Mouse (Mus musculus) embryonic fibroblast, embryonic 13.5 days (primary cell): Measurements from ENCODE around the gene Ascc2. TPM values are rescaled to one million over a fixed set of nuclear protein-coding genes. Genes with fewer than 3 reads are reported as not detected.
A peak's percentile ranks its signal among the peaks of the same experiment; 100 is the strongest.
"Not testable (repeated sequence)": the region's sequence is repeated elsewhere in the genome, so short reads cannot be mapped to it uniquely, and the experiment has no call there.

Source experiments
- H3K27ac ChIP-seq: 2 replicates; pipeline ENCODE4 v1.5.1; 2012; ENCODE audit warnings: low read length, control low read depth, inconsistent platforms; ENCODE audit not compliant: insufficient read depth
- H3K4me1 ChIP-seq: 2 replicates; pipeline ENCODE4 v1.6.1; 2011; ENCODE audit warnings: low read length; ENCODE audit not compliant: control insufficient read depth, insufficient read depth
- H3K4me3 ChIP-seq: 2 replicates; pipeline ENCODE4 v1.5.1; 2011; ENCODE audit warnings: mild to moderate bottlenecking, control low read depth, low read length; ENCODE audit not compliant: insufficient read depth
- CTCF ChIP-seq: IDR thresholded peaks from 2 replicates; pipeline ENCODE4 v1.5.1; 2011; ENCODE audit warnings: mild to moderate bottlenecking, control low read depth, low read length, moderate library complexity, borderline replicate concordance; ENCODE audit not compliant: insufficient read depth
- POLR2A ChIP-seq: IDR thresholded peaks from 2 replicates; pipeline ENCODE4 v1.6.1; 2011; ENCODE audit warnings: low read depth, mild to moderate bottlenecking, control low read depth, low read length, moderate library complexity
- polyA plus RNA-seq: library from polyadenylated mRNA; stranded (reverse); fragments of >200 nt; gene quantifications from 2 replicates; pipeline ENCODE4 v1.2.4, GENCODE M21; 2011; ENCODE audit warnings: low read depth; ENCODE audit not compliant: missing spikeins, insufficient read length

Gene Ascc2
- polyA plus RNA-seq, 1 experiment: 34.3 TPM

- Histone ChIP-seq H3K27ac (no peak overlapping the region), H3K4me3 (no peak overlapping the region), H3K4me1 (no peaks in the 10 kb centered on the region)
- TF ChIP-seq POLR2A: no peak
- TF ChIP-seq CTCF: no peak
Measured at GRCm38 (mm10) chr11:4688632-4689380, 51.3 kb downstream of the Ascc2 start.

DNA sequence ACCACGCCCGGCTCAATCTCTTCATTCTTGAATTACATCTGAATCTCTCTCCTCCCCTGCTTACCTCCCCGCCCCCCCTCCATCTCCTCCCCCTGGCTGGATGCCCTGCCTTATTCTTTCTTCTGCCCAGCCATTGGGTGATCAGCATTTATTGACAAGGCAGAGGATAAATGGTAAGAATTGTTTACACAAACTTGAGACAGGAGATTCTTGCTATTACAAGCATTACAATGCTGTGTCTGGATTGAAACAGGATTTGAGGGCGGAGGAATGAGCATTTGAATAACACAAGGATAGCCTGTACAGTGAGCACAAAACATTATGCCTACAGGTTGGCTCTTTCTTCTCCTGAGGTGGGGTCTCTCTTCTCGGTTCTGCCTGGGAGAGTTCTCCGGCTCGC lies 52.8 kb downstream of the Ascc2 start:
- Histone ChIP-seq H3K27ac (no peak overlapping the region), H3K4me1 (no peaks in the 10 kb centered on the region), H3K4me3 (no peak overlapping the region)
- TF ChIP-seq POLR2A (no peak), CTCF (no peak)

DNA sequence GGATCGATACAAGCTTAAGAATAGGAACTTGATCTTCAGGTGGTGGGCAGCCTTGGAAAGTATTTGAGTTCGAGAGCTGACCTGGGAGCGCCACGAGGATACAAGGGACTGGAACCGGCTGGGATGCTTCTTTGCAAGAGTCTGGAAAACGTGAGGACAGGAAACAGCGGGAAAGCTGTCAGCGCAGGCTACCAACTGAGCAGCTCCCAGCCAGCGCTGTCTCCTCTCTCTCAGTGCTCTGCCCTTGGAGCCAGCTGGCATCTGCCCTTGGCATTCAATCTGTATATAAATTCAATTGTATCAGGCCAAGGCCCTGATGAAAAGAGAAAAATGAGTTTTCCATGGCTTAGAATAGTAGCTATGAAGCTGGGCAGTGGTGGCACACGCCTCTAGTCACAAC lies 53.7 kb downstream of the Ascc2 start:
- Histone ChIP-seq H3K4me1 (no peaks in the 10 kb centered on the region), H3K27ac (no peak overlapping the region), H3K4me3 (no peak overlapping the region)
- TF ChIP-seq POLR2A (no peak), CTCF (no peak)

- H3K4me3 ChIP-seq: no peak overlapping the region
- no peak overlapping the region for H3K27ac ChIP-seq
- TF ChIP-seq CTCF: no peak
- TF ChIP-seq POLR2A: no peak
- H3K4me1 ChIP-seq: no peaks in the 10 kb centered on the region
Measured at GRCm38 (mm10) chr11:4692162-4692561, 54.6 kb downstream of the Ascc2 start.

DNA sequence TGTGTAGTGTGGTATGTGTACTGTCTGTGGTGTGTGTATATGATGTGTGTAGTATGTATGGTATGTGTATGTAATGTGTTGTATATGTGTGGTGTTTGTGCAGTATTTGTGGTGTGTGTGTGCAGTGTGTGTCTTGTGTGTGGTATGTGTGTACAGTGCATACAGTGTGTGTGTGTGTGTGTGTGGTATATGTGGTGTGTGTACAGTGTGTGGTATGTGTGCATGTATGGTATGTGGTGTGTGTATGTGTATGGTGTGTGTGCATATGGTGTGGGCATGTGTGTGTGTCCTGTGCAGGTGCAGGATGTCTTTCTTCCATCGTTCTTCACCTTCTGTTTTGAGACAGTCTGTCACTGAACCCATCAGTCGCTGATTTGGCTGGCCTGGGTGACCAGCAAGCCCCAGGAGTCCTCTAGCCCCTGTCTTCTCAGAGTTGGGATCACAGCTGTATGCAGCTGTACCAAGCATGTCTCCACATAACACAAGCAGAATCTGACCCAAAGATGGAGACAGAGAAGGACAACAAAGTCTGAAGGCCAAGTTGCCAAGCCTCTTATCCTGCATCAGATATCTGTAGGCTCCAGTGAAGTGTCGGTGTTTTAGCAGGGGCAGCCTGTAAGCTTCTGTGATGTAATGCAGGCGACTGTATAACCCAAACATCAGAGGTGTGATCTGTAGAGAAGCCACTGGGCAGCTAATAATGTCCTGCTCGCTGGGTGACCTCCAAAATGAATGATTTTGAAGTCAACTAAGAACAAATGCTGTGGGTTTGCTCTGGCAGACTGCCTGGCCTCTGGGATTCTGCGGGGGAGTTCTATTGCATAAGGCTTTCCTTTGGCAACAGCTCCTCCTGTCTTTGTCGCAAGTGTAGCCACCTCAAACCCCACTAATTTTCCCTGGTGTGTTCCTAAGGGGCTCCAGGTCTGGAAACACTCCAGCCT lies 59.8 kb downstream of the Ascc2 start:
- no peak for TF ChIP-seq CTCF
- no peak for TF ChIP-seq POLR2A
- Histone ChIP-seq H3K27ac (no peak overlapping the region), H3K4me1 (peaks cover 3% of the 10 kb centered on the region), H3K4me3 (no peak overlapping the region)

- no peak overlapping the region for H3K4me3 ChIP-seq
- H3K27ac ChIP-seq: no peak overlapping the region
- H3K4me1 ChIP-seq: peaks cover 5% of the 10 kb centered on the region
- TF ChIP-seq CTCF: no peak
- TF ChIP-seq POLR2A: no peak
Measured at GRCm38 (mm10) chr11:4700726-4701125, 63.2 kb downstream of the Ascc2 start.

DNA sequence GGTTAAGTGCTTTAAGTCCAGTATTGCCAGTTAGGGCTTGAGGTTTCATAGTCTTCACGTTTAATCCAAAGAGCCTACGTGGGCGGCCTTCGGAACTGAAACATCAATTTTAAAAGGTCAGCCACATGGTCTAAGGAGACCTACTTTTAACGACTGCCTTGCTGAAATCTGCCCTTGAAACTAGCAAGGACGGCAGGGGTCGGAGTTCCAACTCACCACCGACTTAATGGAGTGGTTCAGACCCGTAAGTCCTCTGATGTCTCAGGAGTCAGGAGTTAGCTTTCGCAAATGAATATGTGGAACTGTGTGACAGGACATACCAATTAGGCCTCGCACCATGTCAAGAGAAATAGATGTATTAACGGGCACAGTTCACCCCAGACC lies 66.1 kb downstream of the Ascc2 start:
- Histone ChIP-seq H3K4me3 (peak overlapping the region; percentile 72), H3K27ac (no peak overlapping the region), H3K4me1 (peaks cover 2% of the 10 kb centered on the region; the same call in 1 of the 2 replicates)
- TF ChIP-seq CTCF (no peak), POLR2A (no peak)

DNA sequence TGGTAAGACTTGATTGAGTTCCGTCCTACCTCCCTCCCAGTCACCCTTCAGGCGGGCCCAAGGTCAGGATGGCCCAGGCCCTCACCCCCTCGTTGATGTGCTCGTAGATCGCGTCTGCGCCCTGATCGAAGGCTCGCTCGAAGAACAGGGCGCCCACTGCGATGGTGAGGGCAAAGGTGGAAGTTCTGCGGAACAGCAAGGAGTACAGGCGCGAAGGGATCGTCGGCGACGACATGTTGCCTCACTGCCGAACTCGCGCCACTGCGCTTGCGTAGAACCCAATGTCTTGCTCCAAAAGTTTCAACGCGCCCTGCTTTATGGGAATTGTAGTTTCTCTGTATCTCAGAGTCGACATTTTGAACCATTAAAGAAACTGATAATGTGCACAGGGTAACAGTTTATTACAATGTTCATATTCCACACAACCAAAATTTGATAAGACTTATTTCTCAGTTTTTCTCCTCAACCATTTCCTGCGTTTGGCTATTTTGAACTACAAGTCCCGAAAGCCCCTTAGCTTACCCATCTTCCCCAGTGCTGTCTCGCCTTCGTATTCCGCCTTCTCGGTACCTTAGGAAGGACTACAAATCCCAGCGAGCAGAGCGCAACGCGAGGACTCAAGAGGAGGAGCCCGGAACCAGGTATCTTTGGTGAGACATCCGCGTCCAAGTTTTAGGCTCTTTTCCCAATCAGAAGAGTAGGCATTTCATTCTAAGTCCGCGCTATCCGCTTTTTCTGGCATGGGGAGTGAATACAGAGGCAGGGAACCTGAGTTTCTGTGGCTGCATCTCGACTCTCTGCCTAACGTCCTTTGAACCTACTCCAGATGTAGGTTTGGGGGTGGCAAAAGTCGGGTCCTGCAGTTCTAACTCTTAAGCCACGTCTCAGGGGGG lies 66.8 kb downstream of the Ascc2 start, which contains the start of the genes Uqcr10 and Zmat5:
TSS of gene Uqcr10 (minus strand) at position 271 of the 893 bp plus-strand sequence.
TSS of gene Zmat5 (plus strand) at position 607 of the 893 bp plus-strand sequence.
- peak within 1 kb of the TSS; percentile 16; the same call in 1 of the 2 replicates for H3K27ac ChIP-seq
- H3K4me3 ChIP-seq: peak within 1 kb of the TSS; percentile 80
- TF ChIP-seq POLR2A: peak; percentile 99
- no peak for TF ChIP-seq CTCF
- H3K4me1 ChIP-seq: peaks cover 2% of the 10 kb centered on the region; the same call in 1 of the 2 replicates

DNA sequence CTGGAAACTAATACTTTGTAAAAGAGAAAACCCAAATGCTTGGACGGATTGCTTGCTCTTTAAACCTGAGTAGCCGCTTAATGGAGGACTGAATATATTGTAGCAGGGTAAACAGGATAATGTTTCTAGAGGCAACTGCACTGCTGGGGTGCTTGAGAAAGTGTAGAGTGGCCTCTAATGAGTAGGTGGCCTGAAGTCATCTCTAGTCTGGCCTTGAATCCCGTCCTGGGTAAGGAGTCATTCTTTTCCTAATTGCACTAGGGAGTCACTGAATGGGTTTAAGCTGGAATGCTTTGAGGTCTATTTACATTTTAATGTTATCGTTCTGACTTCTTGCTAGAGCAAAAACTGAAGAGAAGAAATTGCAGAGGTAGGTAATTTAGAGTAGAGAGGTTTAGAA lies 67.6 kb downstream of the Ascc2 start:
- Histone ChIP-seq H3K4me1 (peaks cover 2% of the 10 kb centered on the region; the same call in 1 of the 2 replicates), H3K27ac (0 out of 2 replicates have a peak overlapping the region, but pooled peaks have one; percentile 16), H3K4me3 (peak overlapping the region; percentile 80)
- no peak for TF ChIP-seq POLR2A
- TF ChIP-seq CTCF: no peak

- H3K4me1 ChIP-seq, H3K27ac ChIP-seq, H3K4me3 ChIP-seq: not testable (repeated sequence)
Measured at GRCm38 (mm10) chr11:4710188-4710587, 72.6 kb downstream of the Ascc2 start.
